Mouse (Mus musculus): Measurements from ENCODE around the gene Pax9.

DNA sequence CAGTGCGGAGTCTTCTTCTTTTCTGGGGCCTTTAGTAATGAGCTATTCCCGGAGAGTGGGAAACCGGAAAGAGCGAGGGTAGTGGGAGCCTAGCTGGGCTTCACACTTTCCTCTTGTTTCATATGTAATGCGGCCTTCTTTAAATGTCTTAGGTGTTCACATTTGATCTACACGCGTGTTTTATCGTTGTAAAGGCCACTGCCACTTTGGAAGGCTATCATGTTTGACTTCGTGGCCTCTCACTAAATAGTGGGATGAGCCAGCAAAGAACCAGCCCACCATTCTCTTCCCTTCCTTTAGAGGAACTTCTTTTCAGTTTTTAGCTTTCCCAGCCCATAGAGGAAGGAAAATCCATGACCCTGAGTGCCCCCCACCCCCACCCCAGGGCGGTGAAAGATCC is 2.2 kb upstream of the Pax9 start:
- no peak for TF ChIP-seq CTCF (IDR thresholded peaks at IDR 0.05; ENCODE audit: extremely low read depth, insufficient read length, insufficient replicate concordance, low read depth, low read length)
- TF ChIP-seq POLR2A (IDR thresholded peaks at IDR 0.05; ENCODE audit: low read depth, low read length): no peak
